Mouse (Mus musculus): ENCODE data around the gene Aimp2. TPM values are rescaled to one million over a fixed set of nuclear protein-coding genes. Genes with fewer than 3 reads are reported as not detected.

The Aimp2 gene
- polyA plus RNA-seq, 1 experiment: 35.2 TPM

DNA sequence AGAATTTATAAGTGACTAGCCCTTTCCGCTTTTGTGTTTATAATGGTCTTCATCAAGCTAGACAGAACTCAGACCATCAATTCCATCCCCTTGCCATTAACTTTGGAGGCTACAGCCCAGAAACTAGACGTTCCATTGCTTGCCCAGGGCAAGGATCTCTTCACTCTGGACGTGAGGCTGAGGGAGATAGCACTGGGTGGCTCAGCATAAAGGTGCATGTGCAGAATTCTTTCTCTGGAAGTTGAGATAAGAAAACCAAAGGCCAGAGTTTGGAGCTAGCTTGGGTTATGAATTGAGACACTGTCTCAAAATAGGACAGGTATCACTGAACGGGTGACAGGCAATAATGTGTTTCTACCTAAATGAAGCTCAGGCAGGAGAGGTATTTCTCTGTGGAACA, 5.8 kb downstream of the Aimp2 start:
- Histone ChIP-seq H3K4me1 (ENCODE audit: control insufficient read depth, insufficient read depth, low read length) (peaks cover 2% of the 10 kb centered on the region; the same call in 1 of the 2 replicates), H3K27ac (ENCODE audit: control insufficient read depth, insufficient read depth, low read depth, low read length) (no peak overlapping the region), H3K36me3 (ENCODE audit: control insufficient read depth, insufficient read depth, low read length) (no peaks in the 10 kb centered on the region; the same call in none of the 2 replicates), H3K4me3 (ENCODE audit: control insufficient read depth, low read depth, low read length) (no peak overlapping the region), H3K27me3 (ENCODE audit: control insufficient read depth, insufficient read depth, low read length) (no peaks in the 10 kb centered on the region)
- TF ChIP-seq POLR2A (IDR thresholded peaks at IDR 0.05; ENCODE audit: control insufficient read depth, low read depth, low read length) (no peak), CTCF (IDR thresholded peaks at IDR 0.05; ENCODE audit: control insufficient read depth, insufficient read depth, insufficient replicate concordance, low read depth, low read length) (no peak)

DNA sequence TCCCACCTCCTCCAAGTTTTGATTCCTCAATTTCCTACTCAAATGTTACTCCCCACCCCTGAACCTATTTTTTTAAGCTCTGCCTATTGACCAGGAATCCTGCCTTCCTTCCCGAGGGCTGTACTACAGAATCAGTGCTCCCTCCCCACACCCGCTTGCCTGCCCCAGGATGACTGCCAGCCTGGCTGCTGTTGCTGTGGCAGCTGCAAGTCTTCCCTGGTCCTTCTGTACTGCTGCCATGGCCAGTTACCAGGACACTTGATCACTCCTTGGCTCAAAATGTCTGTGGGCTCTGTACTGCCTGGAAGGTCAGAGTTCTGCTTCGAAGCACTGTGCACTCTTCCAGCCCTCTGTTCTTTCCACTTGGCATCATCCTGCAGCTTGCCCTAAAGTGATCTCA, 7.5 kb downstream of the Aimp2 start:
- no peaks in the 10 kb centered on the region for H3K27me3 ChIP-seq (ENCODE audit: control insufficient read depth, insufficient read depth, low read length)
- no peaks in the 10 kb centered on the region for H3K4me1 ChIP-seq (ENCODE audit: control insufficient read depth, insufficient read depth, low read length)
- no peaks in the 10 kb centered on the region; the same call in none of the 2 replicates for H3K36me3 ChIP-seq (ENCODE audit: control insufficient read depth, insufficient read depth, low read length)
- no peak overlapping the region for H3K27ac ChIP-seq (ENCODE audit: control insufficient read depth, insufficient read depth, low read depth, low read length)
- H3K4me3 ChIP-seq (ENCODE audit: control insufficient read depth, low read depth, low read length): no peak overlapping the region
- TF ChIP-seq POLR2A (IDR thresholded peaks at IDR 0.05; ENCODE audit: control insufficient read depth, low read depth, low read length) (no peak), CTCF (IDR thresholded peaks at IDR 0.05; ENCODE audit: control insufficient read depth, insufficient read depth, insufficient replicate concordance, low read depth, low read length) (no peak)

DNA sequence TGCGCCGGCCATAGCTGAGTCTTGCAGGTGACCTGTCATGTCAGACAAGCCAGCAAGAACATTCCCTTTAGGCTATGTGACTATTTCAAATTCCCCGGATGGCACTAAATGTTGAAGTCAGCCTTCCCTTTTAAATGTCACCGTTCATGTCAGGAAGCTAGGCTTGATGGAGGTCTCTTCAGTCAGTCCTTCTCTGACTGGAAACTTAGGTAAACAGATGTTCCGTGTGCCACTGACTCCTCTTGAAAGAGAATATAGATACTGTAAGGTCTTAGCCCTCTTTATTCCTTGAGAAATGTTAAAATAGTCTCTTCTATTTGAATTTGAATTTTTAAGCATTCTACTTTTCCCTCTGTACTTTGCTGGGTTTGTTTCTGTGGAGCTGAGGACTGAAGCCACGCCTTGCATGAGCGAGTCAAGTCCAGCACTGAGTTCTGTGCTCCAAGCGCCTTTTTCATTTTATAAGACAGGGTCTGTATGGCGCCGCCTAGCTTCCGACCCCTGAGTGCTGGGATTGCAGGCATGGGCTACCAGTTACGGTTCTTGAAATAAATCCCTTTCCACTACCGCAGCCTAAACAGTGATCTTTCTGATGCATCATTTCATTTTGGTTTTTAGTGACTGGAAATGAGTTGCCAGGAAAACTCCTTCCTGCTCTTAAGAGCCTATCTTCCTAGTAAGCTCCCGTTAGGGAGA, 11.9 kb downstream of the Aimp2 start, which contains the start of gene Ankrd61:
Gene Ankrd61, minus strand, starts transcription at position 51 of the 696 bp plus-strand sequence.
- H3K4me3 ChIP-seq (ENCODE audit: control insufficient read depth, low read depth, low read length): no peak within 1 kb of the TSS
- no peaks in the 10 kb centered on the region for H3K4me1 ChIP-seq (ENCODE audit: control insufficient read depth, insufficient read depth, low read length)
- no peaks in the 10 kb centered on the region; the same call in 1 of the 2 replicates for H3K36me3 ChIP-seq (ENCODE audit: control insufficient read depth, insufficient read depth, low read length)
- no peak within 1 kb of the TSS for H3K27ac ChIP-seq (ENCODE audit: control insufficient read depth, insufficient read depth, low read depth, low read length)
- TF ChIP-seq POLR2A (IDR thresholded peaks at IDR 0.05; ENCODE audit: control insufficient read depth, low read depth, low read length): no peak
- TF ChIP-seq CTCF (IDR thresholded peaks at IDR 0.05; ENCODE audit: control insufficient read depth, insufficient read depth, insufficient replicate concordance, low read depth, low read length): no peak
- H3K27me3 ChIP-seq (ENCODE audit: control insufficient read depth, insufficient read depth, low read length): no peaks in the 10 kb centered on the region

DNA sequence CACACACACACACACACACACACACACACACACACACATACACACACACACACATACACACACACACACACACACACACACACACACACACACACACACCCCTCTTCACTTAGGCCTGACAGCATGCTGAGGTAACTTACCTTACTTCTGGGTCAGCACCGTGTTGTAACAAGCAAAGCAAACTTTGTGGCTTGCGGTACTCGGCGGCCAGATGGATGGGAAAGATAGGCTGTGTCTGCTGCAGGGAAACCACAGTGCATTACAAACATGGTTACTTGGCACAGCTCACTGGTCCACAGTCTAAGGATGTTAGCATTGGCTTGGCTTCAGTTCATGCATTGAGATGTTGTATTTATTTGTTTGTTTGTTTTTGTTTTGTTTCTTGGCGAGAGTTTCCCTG, 16.3 kb downstream of the Aimp2 start:
- Histone ChIP-seq H3K27ac (ENCODE audit: control insufficient read depth, insufficient read depth, low read depth, low read length) (no peak overlapping the region), H3K27me3 (ENCODE audit: control insufficient read depth, insufficient read depth, low read length) (no peaks in the 10 kb centered on the region), H3K4me3 (ENCODE audit: control insufficient read depth, low read depth, low read length) (peak overlapping the region; percentile 84), H3K36me3 (ENCODE audit: control insufficient read depth, insufficient read depth, low read length) (peaks cover 3% of the 10 kb centered on the region), H3K4me1 (ENCODE audit: control insufficient read depth, insufficient read depth, low read length) (no peaks in the 10 kb centered on the region)
- TF ChIP-seq CTCF (IDR thresholded peaks at IDR 0.05; ENCODE audit: control insufficient read depth, insufficient read depth, insufficient replicate concordance, low read depth, low read length): no peak
- no peak for TF ChIP-seq POLR2A (IDR thresholded peaks at IDR 0.05; ENCODE audit: control insufficient read depth, low read depth, low read length)

DNA sequence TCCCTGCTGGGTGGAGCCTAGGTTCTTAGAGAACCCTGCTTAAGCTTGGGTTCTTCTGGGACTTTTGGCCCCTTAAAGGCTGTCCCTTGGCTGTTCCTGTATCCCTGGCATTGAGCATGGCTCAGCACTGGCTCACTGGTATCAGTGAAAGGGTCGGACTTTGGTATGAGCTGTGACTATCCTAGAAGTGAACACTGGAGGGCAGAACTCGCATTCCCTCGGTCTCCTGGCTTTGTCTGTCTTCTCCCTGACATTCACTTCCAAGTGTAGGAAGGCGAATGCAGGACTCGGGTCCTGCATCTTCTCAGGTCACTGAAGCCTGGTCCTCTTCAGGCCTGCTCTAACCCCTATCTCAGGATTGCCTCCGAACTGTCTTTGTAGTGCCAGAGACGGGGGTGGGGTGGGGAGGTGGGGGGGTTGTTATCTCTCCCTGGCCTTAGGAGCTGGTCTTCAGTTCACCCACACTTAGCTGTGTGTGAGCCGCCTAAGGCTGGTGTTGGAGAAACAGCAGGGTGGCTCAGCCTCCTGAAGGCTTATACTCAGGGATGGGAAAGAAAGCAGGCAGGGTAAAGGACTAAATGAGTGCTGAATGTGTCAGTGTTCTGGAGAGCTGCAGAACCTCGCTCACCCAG, 17.3 kb downstream of the Aimp2 start:
- no peak overlapping the region for H3K27ac ChIP-seq (ENCODE audit: control insufficient read depth, insufficient read depth, low read depth, low read length)
- H3K4me3 ChIP-seq (ENCODE audit: control insufficient read depth, low read depth, low read length): peak overlapping the region; percentile 84
- H3K4me1 ChIP-seq (ENCODE audit: control insufficient read depth, insufficient read depth, low read length): no peaks in the 10 kb centered on the region
- no peaks in the 10 kb centered on the region for H3K27me3 ChIP-seq (ENCODE audit: control insufficient read depth, insufficient read depth, low read length)
- TF ChIP-seq POLR2A (IDR thresholded peaks at IDR 0.05; ENCODE audit: control insufficient read depth, low read depth, low read length) (no peak), CTCF (IDR thresholded peaks at IDR 0.05; ENCODE audit: control insufficient read depth, insufficient read depth, insufficient replicate concordance, low read depth, low read length) (no peak)
- peaks cover 3% of the 10 kb centered on the region for H3K36me3 ChIP-seq (ENCODE audit: control insufficient read depth, insufficient read depth, low read length)

DNA sequence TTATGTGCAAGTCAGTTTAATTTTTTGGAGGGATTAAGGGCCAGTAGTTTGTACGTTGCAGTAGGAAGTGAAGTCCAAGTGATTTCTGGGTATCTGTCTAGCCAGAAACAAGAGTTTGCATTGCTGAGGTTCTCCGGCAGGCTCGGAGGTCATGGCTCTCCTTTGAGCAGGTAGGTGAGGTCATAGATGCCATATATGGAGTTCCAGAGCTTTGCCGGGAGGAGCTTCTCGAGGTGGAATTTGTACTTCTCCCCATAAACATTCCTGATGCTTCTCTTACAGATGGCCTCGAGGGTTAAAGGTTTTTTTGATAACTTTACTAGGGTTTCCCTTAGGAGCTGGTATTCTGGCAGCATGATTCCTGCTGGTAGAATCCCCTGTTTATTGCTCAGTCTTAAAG, 18.9 kb downstream of the Aimp2 start:
- TF ChIP-seq POLR2A (IDR thresholded peaks at IDR 0.05; ENCODE audit: control insufficient read depth, low read depth, low read length) (no peak), CTCF (IDR thresholded peaks at IDR 0.05; ENCODE audit: control insufficient read depth, insufficient read depth, insufficient replicate concordance, low read depth, low read length) (no peak)
- H3K4me1 ChIP-seq (ENCODE audit: control insufficient read depth, insufficient read depth, low read length): no peaks in the 10 kb centered on the region
- H3K27ac ChIP-seq (ENCODE audit: control insufficient read depth, insufficient read depth, low read depth, low read length): no peak overlapping the region
- no peak overlapping the region for H3K4me3 ChIP-seq (ENCODE audit: control insufficient read depth, low read depth, low read length)
- H3K27me3 ChIP-seq (ENCODE audit: control insufficient read depth, insufficient read depth, low read length): no peaks in the 10 kb centered on the region
- H3K36me3 ChIP-seq (ENCODE audit: control insufficient read depth, insufficient read depth, low read length): peaks cover 3% of the 10 kb centered on the region

DNA sequence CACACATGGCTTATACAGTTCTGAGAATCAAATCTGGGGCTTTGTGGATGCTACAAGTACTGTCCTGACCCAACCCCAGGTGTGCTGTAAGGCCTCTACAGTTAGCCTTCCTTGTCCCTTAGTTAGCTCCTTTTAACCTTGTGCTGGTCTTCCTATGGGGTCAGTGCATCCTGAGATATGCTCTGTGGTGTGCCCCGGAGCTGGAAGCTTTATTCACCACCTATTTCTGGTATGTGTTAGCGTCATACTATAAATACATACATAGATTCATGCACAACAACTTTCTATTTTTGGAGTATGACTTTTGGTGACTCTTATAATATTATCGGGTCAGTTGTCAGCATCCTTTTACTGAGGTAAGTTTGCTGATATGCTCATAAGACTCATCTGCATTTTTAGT, 24.4 kb downstream of the Aimp2 start:
- Histone ChIP-seq H3K27ac (ENCODE audit: control insufficient read depth, insufficient read depth, low read depth, low read length) (no peak overlapping the region), H3K27me3 (ENCODE audit: control insufficient read depth, insufficient read depth, low read length) (no peaks in the 10 kb centered on the region), H3K4me1 (ENCODE audit: control insufficient read depth, insufficient read depth, low read length) (no peaks in the 10 kb centered on the region), H3K4me3 (ENCODE audit: control insufficient read depth, low read depth, low read length) (no peak overlapping the region), H3K36me3 (ENCODE audit: control insufficient read depth, insufficient read depth, low read length) (peaks cover 4% of the 10 kb centered on the region; the same call in 1 of the 2 replicates)
- TF ChIP-seq CTCF (IDR thresholded peaks at IDR 0.05; ENCODE audit: control insufficient read depth, insufficient read depth, insufficient replicate concordance, low read depth, low read length) (no peak), POLR2A (IDR thresholded peaks at IDR 0.05; ENCODE audit: control insufficient read depth, low read depth, low read length) (no peak)
